Mouse (Mus musculus) forebrain, embryonic 11.5 days (tissue): ENCODE results near the gene Gm10639. TPM values are rescaled to one million over a fixed set of nuclear protein-coding genes. Genes with fewer than 3 reads are reported as not detected.
A peak's percentile ranks its signal among the peaks of the same experiment; 100 is the strongest.
"Not testable (repeated sequence)": the region's sequence is repeated elsewhere in the genome, so short reads cannot be mapped to it uniquely, and the experiment has no call there.

Experiments
- ATAC-seq: fragments of 200-750 bp; cut with Nextera tagmentation; replicated peaks from 2 replicates; pipeline ENCODE4 v1.8.0; 2017; ENCODE audit warnings: moderate TSS enrichment; ENCODE audit not compliant: low FRiP score
- DNase-seq: peaks from one replicate; pipeline ENCODE4 v3.0.0-alpha.2; 2017; ENCODE audit warnings: low spot score
- H3K27ac ChIP-seq: fragments of 300-500 bp; sonication (generic); 2 replicates; pipeline ENCODE4 v1.5.1; 2014; ENCODE audit warnings: low read depth, low read length
- H3K27me3 ChIP-seq: fragments of 300-500 bp; sonication (generic); 2 replicates; pipeline ENCODE4 v1.6.1; 2014; ENCODE audit warnings: mild to moderate bottlenecking, low read length, mixed read lengths; ENCODE audit not compliant: control insufficient read depth, insufficient read depth
- H3K36me3 ChIP-seq: fragments of 300-500 bp; sonication (generic); 2 replicates; pipeline ENCODE4 v1.6.1; 2014; ENCODE audit warnings: mild to moderate bottlenecking, low read length, moderate library complexity, mixed read lengths; ENCODE audit not compliant: control insufficient read depth, insufficient read depth
- H3K4me1 ChIP-seq: fragments of 300-500 bp; sonication (generic); replicated peaks from 2 replicates; pipeline ENCODE4 v1.6.1; 2014; ENCODE audit warnings: low read length, mixed read lengths; ENCODE audit not compliant: control insufficient read depth, insufficient read depth
- H3K4me2 ChIP-seq: fragments of 300-500 bp; sonication (generic); 2 replicates; pipeline ENCODE4 v1.6.1; 2014; ENCODE audit warnings: low read depth, mild to moderate bottlenecking, low read length, moderate library complexity, mixed read lengths; ENCODE audit not compliant: severe bottlenecking
- H3K4me3 ChIP-seq: fragments of 300-500 bp; sonication (generic); 2 replicates; pipeline ENCODE4 v1.5.1; 2014; ENCODE audit warnings: low read depth, low read length
- H3K9ac ChIP-seq: fragments of 300-500 bp; sonication (generic); 2 replicates; pipeline ENCODE4 v1.6.1; 2014; ENCODE audit warnings: low read length
- H3K9me3 ChIP-seq: fragments of 300-500 bp; sonication (generic); 2 replicates; pipeline ENCODE4 v1.6.1; 2016; ENCODE audit warnings: low read length, mixed read lengths; ENCODE audit not compliant: control insufficient read depth
- WGBS: fragments of 180-500 bp; shearing (Covaris S2); extraction: QIAGEN DNeasy Blood & Tissue Kit; methylation state at CpG from one replicate; pipeline ENCODE4 v1.1.7; 2014; 5-methylcytosine and 5-hydroxymethylcytosine counted together
- polyA plus RNA-seq: library from polyadenylated mRNA; unstranded; fragments of >200 nt; fragmentation: Nextera tagmentation; extraction: Ambion mirVana; gene quantifications from 2 replicates; pipeline ENCODE4 v1.2.1, GENCODE M21; 2014

Gene Gm10639
- polyA plus RNA-seq, 1 experiment from 2014 or later, result not detected

- not testable (repeated sequence) for H3K4me2 ChIP-seq, H3K27me3 ChIP-seq, DNase-seq, H3K27ac ChIP-seq, H3K9ac ChIP-seq, H3K4me3 ChIP-seq, H3K36me3 ChIP-seq, H3K9me3 ChIP-seq, H3K4me1 ChIP-seq, ATAC-seq
- 82% methylated on average over 1 of the region's 1 CpGs for WGBS
Measured at GRCm38 (mm10) chr9:78293683-78294082, 4.0 kb downstream of the Gm10639 start.

GRCm38 (mm10) chr9:78294781-78295180, 5.1 kb downstream of the Gm10639 start:
- not testable (repeated sequence) for H3K27ac ChIP-seq, H3K4me3 ChIP-seq, H3K4me2 ChIP-seq, H3K27me3 ChIP-seq, H3K4me1 ChIP-seq, H3K9me3 ChIP-seq, H3K9ac ChIP-seq, ATAC-seq, DNase-seq, H3K36me3 ChIP-seq
- WGBS, result 72% methylated on average over 6 of the region's 7 CpGs

GRCm38 (mm10) chr9:78296089-78296488, 6.4 kb downstream of the Gm10639 start:
- not testable (repeated sequence) for H3K4me2 ChIP-seq, H3K4me1 ChIP-seq, ATAC-seq, H3K9me3 ChIP-seq, H3K9ac ChIP-seq, H3K4me3 ChIP-seq, H3K27me3 ChIP-seq, H3K36me3 ChIP-seq, H3K27ac ChIP-seq
- 12% methylated on average over 6 of the region's 6 CpGs for WGBS
- peak; percentile 82 for DNase-seq

GRCm38 (mm10) chr9:78298232-78298631, 8.5 kb downstream of the Gm10639 start:
- H3K27me3 ChIP-seq, result no peaks in the 10 kb centered on the region
- H3K4me2 ChIP-seq, result no peak overlapping the region
- DNase-seq (no peak), ATAC-seq (no peak)
- 80% methylated on average over 1 of the region's 1 CpGs for WGBS
- no peak overlapping the region for H3K9ac ChIP-seq
- H3K4me1 ChIP-seq, result no peaks in the 10 kb centered on the region
- H3K9me3 ChIP-seq, result no peaks in the 10 kb centered on the region
- H3K27ac ChIP-seq, result no peak overlapping the region
- H3K36me3 ChIP-seq, result no peaks in the 10 kb centered on the region
- no peak overlapping the region for H3K4me3 ChIP-seq

GRCm38 (mm10) chr9:78299143-78299542, 9.4 kb downstream of the Gm10639 start:
- 88% methylated on average over 1 of the region's 1 CpGs for WGBS
- DNase-seq, H3K4me1 ChIP-seq, H3K4me2 ChIP-seq, H3K9me3 ChIP-seq, ATAC-seq, H3K36me3 ChIP-seq, H3K4me3 ChIP-seq, H3K27me3 ChIP-seq, H3K27ac ChIP-seq, H3K9ac ChIP-seq: not testable (repeated sequence)

- not testable (repeated sequence) for H3K27ac ChIP-seq, DNase-seq, ATAC-seq, H3K4me1 ChIP-seq, H3K27me3 ChIP-seq, H3K9ac ChIP-seq, H3K4me2 ChIP-seq, H3K4me3 ChIP-seq, H3K9me3 ChIP-seq, H3K36me3 ChIP-seq
- 89% methylated on average over 3 of the region's 3 CpGs for WGBS
Measured at GRCm38 (mm10) chr9:78308122-78308521, 18.4 kb downstream of the Gm10639 start.

GRCm38 (mm10) chr9:78314696-78315095, 25.0 kb downstream of the Gm10639 start, which contains the start of gene Omt2a:
Gene Omt2a (minus strand): TSS chr9:78314796.
- H3K27ac ChIP-seq, result no peak within 1 kb of the TSS
- DNase-seq (no peak), ATAC-seq (no peak)
- no peaks in the 10 kb centered on the region for H3K27me3 ChIP-seq
- no peaks in the 10 kb centered on the region for H3K9me3 ChIP-seq
- no peak within 1 kb of the TSS for H3K9ac ChIP-seq
- H3K4me1 ChIP-seq, result no peaks in the 10 kb centered on the region
- no peak within 1 kb of the TSS for H3K4me3 ChIP-seq
- WGBS, result 91% methylated on average over 2 of the region's 2 CpGs
- H3K36me3 ChIP-seq, result no peaks in the 10 kb centered on the region
- H3K4me2 ChIP-seq, result no peak within 1 kb of the TSS

GRCm38 (mm10) chr9:78319499-78319898, 29.8 kb downstream of the Gm10639 start:
- H3K4me1 ChIP-seq, result no peaks in the 10 kb centered on the region
- no peak overlapping the region for H3K9ac ChIP-seq
- no peaks in the 10 kb centered on the region for H3K36me3 ChIP-seq
- no peak for ATAC-seq
- DNase-seq, result no peak
- no peak overlapping the region for H3K4me3 ChIP-seq
- 31% methylated on average over 1 of the region's 1 CpGs for WGBS
- no peak overlapping the region for H3K27ac ChIP-seq
- no peak overlapping the region for H3K4me2 ChIP-seq
- H3K9me3 ChIP-seq, result no peaks in the 10 kb centered on the region
- H3K27me3 ChIP-seq, result no peaks in the 10 kb centered on the region

GRCm38 (mm10) chr9:78327289-78327688, 37.6 kb downstream of the Gm10639 start, which contains the start of gene Omt2b:
Gene Omt2b (plus strand): TSS chr9:78327589.
- not testable (repeated sequence) for H3K9ac ChIP-seq, H3K4me3 ChIP-seq, H3K4me1 ChIP-seq, ATAC-seq, H3K27ac ChIP-seq, H3K9me3 ChIP-seq, H3K4me2 ChIP-seq, H3K36me3 ChIP-seq, H3K27me3 ChIP-seq, DNase-seq
- 100% methylated on average over 1 of the region's 1 CpGs for WGBS
